Mouse (Mus musculus) heart, adult 9 months (tissue): ENCODE measurements at regions not wholly inside any gene's neighbourhood (a gene's known extent, or its start where the extent isn't known, plus 50 kb on each side); places are given as distances from the start of the nearest gene placed in this dataset.
A peak's percentile ranks its signal among the peaks of the same experiment; 100 is the strongest.

Source experiments
- DNase-seq, 2 experiments: peaks; one replicate each; pipeline ENCODE4 v3.0.0; 2022; ENCODE audit warnings: low spot score in 2 of 2

DNA sequence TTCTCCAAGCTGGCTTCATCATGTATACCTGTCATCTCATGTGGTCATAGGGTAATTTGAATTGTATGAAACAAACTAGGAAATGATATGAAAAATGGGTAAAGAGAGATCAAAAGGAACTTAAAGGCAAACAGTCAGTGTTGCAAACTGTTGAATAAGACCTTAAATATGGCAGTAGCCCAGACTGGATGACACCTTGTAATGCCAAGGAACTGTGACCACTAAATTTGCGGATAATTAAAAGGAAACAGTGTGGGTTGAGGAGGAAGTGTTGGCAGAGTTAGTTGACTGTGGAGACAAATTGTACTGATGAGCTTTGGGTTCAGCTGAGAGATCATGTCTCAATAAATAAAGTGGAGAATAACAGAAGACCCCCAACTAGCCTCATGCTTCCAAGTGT, 147.3 kb upstream of the Rasa1 start:
- no peak for DNase-seq

GRCm38 (mm10) chr13:85430821-85431220, 141.9 kb upstream of the Rasa1 start:
- peak; percentile 13 to 21 for DNase-seq

DNA sequence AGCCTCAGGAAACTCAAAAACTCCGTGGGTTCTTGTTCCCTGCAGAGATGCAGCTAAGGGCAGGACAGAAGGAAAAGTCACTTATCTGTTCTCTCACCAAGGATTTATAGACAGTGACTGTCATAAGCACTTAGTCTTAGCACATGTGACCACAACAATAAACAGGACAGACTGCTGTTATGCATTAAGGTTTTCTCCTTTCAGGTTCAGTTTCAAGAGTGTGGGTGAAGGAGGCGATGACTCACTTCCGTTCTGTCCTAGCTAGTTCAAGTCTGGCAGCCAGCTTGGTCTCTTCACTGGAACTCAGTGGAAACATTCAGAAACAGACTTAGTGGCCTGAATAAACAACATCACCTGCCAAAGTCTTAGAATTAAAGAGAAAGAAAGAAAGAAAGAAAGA, 141.1 kb upstream of the Rasa1 start:
- peak; percentile 41 to 52 for DNase-seq

- DNase-seq, result no peak
These were observed 129.7 kb upstream of the Rasa1 start for GRCm38 (mm10) chr13:85418671-85419070.

GRCm38 (mm10) chr13:85414951-85415350, 126.0 kb upstream of the Rasa1 start:
- no peak for DNase-seq

- DNase-seq, result no peak
These were observed 122.4 kb upstream of the Rasa1 start for GRCm38 (mm10) chr13:85411327-85411726.

DNA sequence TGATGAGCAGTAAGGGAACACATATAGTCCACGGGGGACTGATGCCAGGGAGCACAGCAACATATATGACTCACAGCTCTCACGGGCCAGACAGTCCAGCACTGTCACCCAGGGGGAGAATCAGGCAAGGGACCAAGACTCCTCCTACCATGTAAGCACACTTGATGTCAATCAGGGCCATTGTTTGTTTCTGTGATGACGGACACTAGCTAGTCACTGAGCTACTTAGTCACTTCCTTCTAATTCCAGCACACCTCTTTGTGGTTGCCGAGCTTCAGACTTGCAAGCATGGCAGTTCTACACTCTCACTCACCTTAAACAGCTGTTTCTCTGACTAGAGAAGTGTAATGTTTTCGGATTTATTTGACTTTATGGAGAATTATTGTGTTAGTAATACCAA, 109.9 kb upstream of the Rasa1 start:
- no peak for DNase-seq

DNA sequence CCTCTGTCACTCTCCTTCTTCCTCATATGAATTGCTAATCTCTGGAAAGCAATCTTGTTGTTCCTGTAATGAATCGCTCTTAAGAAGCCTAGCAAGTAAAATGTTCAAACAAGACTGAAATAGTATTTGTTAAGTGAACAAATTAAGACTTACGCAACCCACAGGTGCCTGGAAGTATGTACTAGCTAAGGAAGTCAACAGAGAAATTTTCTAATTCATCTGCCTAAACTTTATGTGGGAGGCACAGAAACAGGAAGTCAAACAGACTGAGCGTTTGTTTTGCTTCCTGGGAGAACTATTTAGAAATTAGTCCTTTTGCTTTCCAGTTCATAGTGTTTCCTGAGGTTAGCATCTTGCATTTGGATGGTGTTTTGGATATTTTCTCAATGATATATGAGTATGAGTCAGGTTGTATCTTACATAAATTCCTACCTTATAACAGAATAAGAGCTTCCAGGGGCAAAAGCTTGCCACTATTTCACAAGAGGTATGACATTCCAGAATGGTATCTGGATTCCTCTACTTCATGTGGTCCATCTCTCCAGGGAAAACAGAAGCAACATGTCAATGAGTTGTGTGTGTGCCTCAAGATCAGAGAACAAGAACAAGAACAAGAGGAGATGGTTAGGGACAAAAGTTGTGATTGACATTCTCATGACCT, 87.5 kb upstream of the Rasa1 start:
- no peak for DNase-seq

- no peak for DNase-seq
These were observed 70.7 kb upstream of the Rasa1 start for GRCm38 (mm10) chr13:85359621-85360020.

GRCm38 (mm10) chr13:85359143-85359542, 70.2 kb upstream of the Rasa1 start:
- DNase-seq, result no peak

GRCm38 (mm10) chr13:85352061-85352460, 63.1 kb upstream of the Rasa1 start:
- DNase-seq, result no peak
